Mouse (Mus musculus) lung, adult 2 months (tissue): ENCODE data around the gene Jtb. TPM values are rescaled to one million over a fixed set of nuclear protein-coding genes. Genes with fewer than 3 reads are reported as not detected.
A peak's percentile ranks its signal among the peaks of the same experiment; 100 is the strongest.

Source experiments
- DNase-seq: peaks from one replicate; pipeline ENCODE4 v3.0.0; 2022
- H3K4me1 ChIP-seq: fragments of 200-500 bp; 2 replicates; pipeline ENCODE4 v1.6.1; 2011; ENCODE audit warnings: low read length; ENCODE audit not compliant: control insufficient read depth, insufficient read depth
- H3K4me3 ChIP-seq: fragments of 200-500 bp; replicated peaks from 2 replicates; pipeline ENCODE3; 2011; ENCODE audit warnings: low read depth, mild to moderate bottlenecking, control low read depth, low read length; ENCODE audit errors: extremely low read depth
- CTCF ChIP-seq: fragments of 200-500 bp; IDR thresholded peaks from 2 replicates; pipeline ENCODE4 v1.5.1; 2011; ENCODE audit warnings: mild to moderate bottlenecking, low read length, control low read depth; ENCODE audit not compliant: insufficient read depth
- POLR2A ChIP-seq: fragments of 200-500 bp; IDR thresholded peaks from 2 replicates; pipeline ENCODE4 v1.6.1; 2011; ENCODE audit warnings: low read depth, mild to moderate bottlenecking, control low read depth, low read length, borderline replicate concordance; ENCODE audit errors: extremely low read depth
- WGBS: fragments of 180-500 bp; shearing (Covaris S2); methylation state at CpG from one replicate; pipeline ENCODE4 v1.1.7; 2018; 5-methylcytosine and 5-hydroxymethylcytosine counted together
- polyA plus RNA-seq: library from polyadenylated mRNA; depleted of rRNA; stranded (reverse); fragments of >200 nt; gene quantifications from 2 replicates; pipeline ENCODE4 v1.2.3, GENCODE M21; 2012

Jtb gene
- polyA plus RNA-seq, 1 experiment, result 49.4 TPM

DNA sequence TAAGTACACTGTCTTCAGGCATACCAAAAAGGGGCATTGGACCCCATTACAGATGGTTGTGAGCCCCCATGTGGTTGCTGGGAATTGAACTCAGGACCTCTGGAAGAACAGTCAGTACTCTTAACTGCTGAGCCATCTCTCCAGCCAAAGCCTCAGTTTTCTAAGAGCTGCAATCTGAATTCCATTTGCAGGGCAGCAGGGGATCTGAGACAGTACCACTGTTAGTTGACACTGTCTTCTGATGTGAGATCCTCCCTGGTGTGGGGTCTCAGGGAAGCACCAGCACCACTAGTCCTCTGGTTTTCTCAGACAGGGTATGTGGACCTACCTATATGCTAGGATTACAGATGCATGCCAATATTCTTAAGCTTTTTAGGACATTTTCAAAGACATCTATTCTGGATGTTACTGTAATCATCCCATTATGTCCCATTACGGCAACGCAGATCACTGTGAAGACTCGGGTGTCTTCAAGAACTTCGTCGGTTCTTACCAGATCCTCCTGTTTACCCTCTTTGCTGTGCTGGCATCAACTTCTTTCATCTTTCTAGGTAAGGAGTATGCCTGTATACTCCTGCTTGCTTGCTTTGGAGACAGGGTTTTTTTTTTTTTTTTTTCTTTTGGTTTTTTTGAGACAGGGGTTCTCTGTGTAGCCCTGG, 21.4 kb upstream of the Jtb start:
- 88% methylated on average over 5 of the region's 5 CpGs for WGBS
- Histone ChIP-seq H3K4me1 (peaks cover 12% of the 10 kb centered on the region), H3K4me3 (no peak overlapping the region)
- TF ChIP-seq POLR2A, result no peak
- TF ChIP-seq CTCF, result no peak
- no peak for DNase-seq

DNA sequence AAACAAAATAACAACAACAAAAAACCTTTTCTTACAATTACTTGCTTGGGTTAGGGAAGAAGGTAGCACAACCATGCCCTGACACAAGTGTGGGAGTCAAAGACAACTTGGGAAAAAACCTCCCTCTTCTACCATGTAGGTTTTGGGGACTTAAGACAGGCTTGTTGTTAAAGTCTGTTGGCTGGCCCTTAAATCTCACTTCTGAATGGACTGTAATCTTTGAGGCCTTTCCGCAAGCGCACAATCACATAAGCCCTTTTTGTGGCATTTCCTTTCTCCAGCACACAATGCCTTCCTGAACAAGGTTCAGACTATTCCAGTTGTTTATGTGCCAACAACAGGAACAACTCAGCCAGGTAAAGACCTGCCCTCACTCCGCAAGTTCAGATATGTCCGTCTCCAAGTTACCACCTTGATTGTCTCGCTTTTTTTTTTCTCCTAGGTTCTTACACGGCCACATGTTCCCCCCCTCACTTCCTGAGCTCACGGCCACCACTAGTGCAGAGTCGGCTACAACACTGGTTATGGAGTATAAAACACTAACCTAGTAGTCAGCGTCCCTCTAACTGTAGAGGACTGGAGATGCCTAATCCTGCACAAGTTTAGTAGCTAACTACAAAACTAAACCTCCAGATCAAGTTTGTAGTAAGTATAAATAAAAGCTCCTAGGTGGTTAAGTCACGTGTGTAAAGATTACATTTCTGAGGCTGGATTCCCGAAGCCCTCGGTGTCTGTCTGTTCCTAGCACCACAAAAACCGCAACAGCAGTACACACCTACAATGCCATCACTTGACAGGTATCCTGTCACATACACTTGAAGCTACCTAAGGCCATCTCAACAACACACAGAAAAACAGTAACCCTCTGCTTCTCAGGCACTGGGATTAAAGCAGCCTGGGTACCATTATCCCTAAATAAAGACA, 19.7 kb upstream of the Jtb start:
- no peak for DNase-seq
- no peak for TF ChIP-seq POLR2A
- TF ChIP-seq CTCF, result no peak
- Histone ChIP-seq H3K4me3 (no peak overlapping the region), H3K4me1 (peaks cover 12% of the 10 kb centered on the region)
- WGBS, result 40% methylated on average over 13 of the region's 13 CpGs

DNA sequence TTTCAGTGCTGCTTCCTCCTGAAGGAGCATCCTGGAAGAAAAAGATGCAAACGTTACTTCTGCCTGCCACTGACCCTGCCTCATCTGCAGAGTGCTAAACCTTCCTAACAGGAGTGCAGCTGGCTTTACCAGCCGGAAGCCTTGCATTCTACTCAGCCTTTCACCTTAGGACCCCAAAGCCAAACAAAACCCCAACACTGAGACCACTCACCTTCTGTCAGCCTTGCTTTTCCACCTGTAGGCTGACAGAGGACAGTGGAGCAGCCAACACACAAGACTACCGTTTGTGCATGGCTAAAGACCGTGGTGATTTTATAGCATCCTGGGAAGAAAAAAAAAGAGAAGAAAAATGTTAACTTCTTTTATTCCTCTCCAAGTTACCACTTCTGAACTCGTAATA, 18.7 kb upstream of the Jtb start:
- Histone ChIP-seq H3K4me3 (peak overlapping the region; percentile 100), H3K4me1 (peaks cover 12% of the 10 kb centered on the region)
- no peak for DNase-seq
- WGBS, result 4% methylated on average over 5 of the region's 5 CpGs
- no peak for TF ChIP-seq POLR2A
- TF ChIP-seq CTCF, result no peak

DNA sequence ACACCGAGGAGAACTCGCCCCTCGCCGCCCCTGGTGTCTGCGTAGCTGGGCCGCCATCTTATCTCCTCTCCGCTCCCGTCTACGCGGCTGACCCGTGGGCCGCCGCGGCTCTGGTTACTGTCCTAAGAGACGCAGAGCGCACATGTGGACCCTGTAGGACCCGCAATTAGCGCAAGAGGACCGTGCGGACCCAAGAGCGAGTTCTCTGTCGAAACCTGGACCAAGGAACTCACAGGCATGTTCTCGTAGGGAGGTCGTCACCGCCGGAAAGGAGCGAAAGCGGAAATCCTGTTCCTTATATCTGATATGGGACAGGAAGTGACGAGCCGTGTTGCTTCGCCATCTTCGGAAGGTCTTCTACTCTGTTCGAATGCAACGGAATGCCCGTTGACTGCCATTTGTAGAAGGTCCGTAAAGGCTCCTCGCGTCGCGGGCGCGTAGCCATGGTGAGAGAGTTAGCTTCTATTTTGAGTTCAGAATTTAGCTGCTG, 18.0 kb upstream of the Jtb start, which contains the start of the genes Rps27 and Rab13:
Gene Rps27 (minus strand): TSS at position 275 of the 490 bp plus-strand sequence.
Gene Rab13 (plus strand): TSS at position 319 of the 490 bp plus-strand sequence.
- DNase-seq, result peak; percentile 92
- TF ChIP-seq POLR2A, result peak; percentile 100
- no peak for TF ChIP-seq CTCF
- peaks cover 11% of the 10 kb centered on the region for H3K4me1 ChIP-seq
- under 1% methylated on average over 42 of the region's 42 CpGs for WGBS
- peak within 1 kb of the TSS; percentile 100 for H3K4me3 ChIP-seq

DNA sequence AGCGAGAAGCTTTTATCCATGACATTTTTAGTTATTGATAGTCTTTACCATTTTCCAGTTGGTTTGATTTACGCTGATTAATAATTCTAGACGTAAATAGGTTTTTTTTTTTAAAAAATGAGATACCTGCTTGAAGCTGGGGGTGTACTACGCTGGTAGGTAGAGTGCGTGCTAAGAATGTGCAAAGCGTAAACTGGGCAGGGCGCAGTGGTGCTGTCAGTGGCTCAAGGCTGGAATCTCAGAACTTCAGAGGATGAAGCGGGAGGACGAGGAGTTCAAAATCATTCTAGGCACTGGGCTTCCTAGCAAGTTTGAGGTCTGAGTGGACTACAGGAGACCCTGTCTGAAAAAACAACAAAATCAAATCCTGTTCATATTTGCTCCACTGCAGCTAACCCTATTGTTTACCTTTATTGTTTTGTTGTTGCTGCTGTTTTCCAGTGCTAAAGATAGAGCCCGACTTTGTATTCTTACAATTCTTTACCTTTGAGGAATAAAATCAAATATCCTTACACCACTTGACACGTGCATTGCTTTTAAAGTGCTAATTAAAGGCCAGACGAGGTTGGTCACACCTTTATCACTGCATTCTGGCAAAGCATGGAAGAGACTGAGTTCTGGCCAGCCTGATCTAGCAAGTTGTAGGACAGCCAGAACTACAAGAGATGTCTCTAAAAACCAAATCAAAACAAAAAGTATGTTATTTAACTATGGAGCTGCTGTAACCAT, 17.3 kb upstream of the Jtb start:
- DNase-seq, result no peak
- H3K4me1 ChIP-seq, result peaks cover 10% of the 10 kb centered on the region
- 15% methylated on average over 12 of the region's 12 CpGs for WGBS
- no peak for TF ChIP-seq POLR2A
- no peak for TF ChIP-seq CTCF
- peak overlapping the region; percentile 100 for H3K4me3 ChIP-seq

DNA sequence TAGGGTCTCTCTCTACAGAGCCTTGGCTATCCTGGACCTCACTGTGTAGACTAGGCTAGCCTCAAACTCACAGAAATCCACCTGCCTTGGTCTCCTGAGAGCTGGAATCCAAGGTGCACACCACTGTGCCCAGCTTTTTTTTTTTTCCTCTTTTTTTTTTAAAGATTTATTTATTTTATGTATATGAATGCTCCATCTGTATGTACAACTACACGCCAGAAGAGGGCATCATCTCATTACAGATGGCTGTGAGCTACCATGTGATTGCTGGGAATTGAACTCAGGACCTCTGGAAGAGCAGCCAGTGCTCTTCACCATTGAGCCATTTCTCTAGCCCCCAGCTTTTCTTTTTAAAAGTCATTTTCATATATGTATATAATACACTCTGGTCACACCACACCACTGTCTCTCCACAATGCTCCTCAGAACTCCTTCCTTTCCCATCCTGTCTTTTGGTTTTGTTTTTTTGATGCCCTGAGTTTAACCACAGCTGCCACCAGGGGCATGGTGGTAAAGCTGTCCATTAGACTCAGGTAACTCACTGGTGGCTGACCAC, 15.5 kb upstream of the Jtb start:
- no peak for TF ChIP-seq CTCF
- TF ChIP-seq POLR2A, result no peak
- Histone ChIP-seq H3K4me1 (peaks cover 14% of the 10 kb centered on the region), H3K4me3 (no peak overlapping the region)
- 41% methylated on average over 1 of the region's 1 CpGs for WGBS
- DNase-seq, result no peak

DNA sequence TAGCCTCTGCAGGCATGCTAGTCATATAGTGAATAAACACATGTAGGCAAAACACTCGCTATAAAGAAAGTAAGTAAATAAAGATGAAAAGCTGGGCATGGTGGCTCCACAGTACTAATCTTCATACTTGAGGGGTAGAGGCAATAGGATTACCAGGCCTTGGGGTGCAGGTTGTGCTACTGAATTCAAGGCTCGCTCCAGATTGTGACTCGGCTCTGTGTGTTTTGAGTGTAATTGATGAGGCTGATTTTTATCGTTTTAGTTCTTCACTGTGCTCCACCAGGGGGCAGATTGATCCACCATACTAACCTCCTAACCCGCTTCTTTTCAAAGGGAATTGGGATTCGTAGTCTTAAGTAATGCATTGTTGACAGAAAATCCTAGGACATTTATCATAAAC, 11.3 kb upstream of the Jtb start:
- WGBS, result 7% methylated on average over 6 of the region's 6 CpGs
- peak; percentile 41 for DNase-seq
- peak overlapping the region; percentile 82 for H3K4me3 ChIP-seq

DNA sequence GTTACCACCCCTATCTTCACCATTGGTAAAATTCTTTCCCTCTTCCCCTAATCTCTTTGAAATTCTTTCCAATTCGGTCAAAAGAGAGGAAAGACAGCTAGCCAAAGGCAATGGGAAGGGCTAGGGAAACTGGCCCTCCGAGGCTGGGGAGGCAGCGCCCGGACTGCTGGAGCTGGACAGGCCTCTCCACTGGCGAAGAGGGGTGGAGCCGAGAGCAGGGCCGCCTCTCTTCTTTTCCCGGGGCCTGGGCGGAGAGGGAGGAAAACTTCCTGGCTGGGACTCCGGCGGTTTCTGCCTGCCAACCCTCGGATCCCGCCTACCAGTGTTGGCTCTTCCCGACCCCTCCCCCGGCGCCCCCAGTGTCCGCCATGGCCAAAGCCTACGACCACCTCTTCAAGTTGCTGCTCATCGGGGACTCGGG, 10.9 kb upstream of the Jtb start:
- peaks cover 9% of the 10 kb centered on the region for H3K4me1 ChIP-seq
- peak; percentile 83 for DNase-seq
- under 1% methylated on average over 19 of the region's 20 CpGs for WGBS
- TF ChIP-seq CTCF (no peak), POLR2A (peak; percentile 62; the same call in 1 of the 2 replicates)
- peak overlapping the region; percentile 82 for H3K4me3 ChIP-seq

More for the DNA sequence above, 11.3 kb upstream of the Jtb start:
- TF ChIP-seq POLR2A (no peak), CTCF (no peak)
- H3K4me1 ChIP-seq, result peaks cover 9% of the 10 kb centered on the region
